Mouse (Mus musculus) midbrain, embryonic 11.5 days (tissue): ENCODE data around the gene Lck. TPM values are rescaled to one million over a fixed set of nuclear protein-coding genes. Genes with fewer than 3 reads are reported as not detected.

Experiments
- ATAC-seq: fragments of 200-750 bp; cut with Nextera tagmentation; 2 replicates; pipeline ENCODE4 v1.8.0; 2017; ENCODE audit warnings: moderate TSS enrichment, moderate library complexity; ENCODE audit not compliant: low FRiP score
- DNase-seq: peaks from one replicate; pipeline ENCODE4 v3.0.0; 2015; ENCODE audit warnings: low spot score; ENCODE audit errors: missing footprints
- H3K27ac ChIP-seq: fragments of 300-500 bp; sonication (generic); 2 replicates; pipeline ENCODE4 v1.5.1; 2014; ENCODE audit warnings: low read depth, low read length
- H3K27me3 ChIP-seq: fragments of 300-500 bp; sonication (generic); 2 replicates; pipeline ENCODE4 v1.6.1; 2014; ENCODE audit warnings: mild to moderate bottlenecking, low read length, moderate library complexity, mixed read lengths; ENCODE audit not compliant: control insufficient read depth, insufficient read depth
- H3K36me3 ChIP-seq: fragments of 300-500 bp; sonication (generic); 2 replicates; pipeline ENCODE4 v1.6.1; 2014; ENCODE audit warnings: mild to moderate bottlenecking, low read length, moderate library complexity, mixed read lengths; ENCODE audit not compliant: control insufficient read depth, insufficient read depth
- H3K4me1 ChIP-seq: fragments of 300-500 bp; sonication (generic); 2 replicates; pipeline ENCODE4 v1.6.1; 2014; ENCODE audit warnings: low read length; ENCODE audit not compliant: control insufficient read depth, insufficient read depth
- H3K4me2 ChIP-seq: fragments of 300-500 bp; sonication (generic); 2 replicates; pipeline ENCODE4 v1.6.1; 2014; ENCODE audit warnings: mild to moderate bottlenecking, moderate library complexity
- H3K4me3 ChIP-seq: fragments of 300-500 bp; sonication (generic); 2 replicates; pipeline ENCODE4 v1.5.1; 2014; ENCODE audit warnings: low read depth, low read length
- H3K9ac ChIP-seq: fragments of 300-500 bp; sonication (generic); 2 replicates; pipeline ENCODE4 v1.6.1; 2014; ENCODE audit warnings: low read length
- H3K9me3 ChIP-seq: fragments of 300-500 bp; sonication (generic); 2 replicates; pipeline ENCODE4 v1.6.1; 2016; ENCODE audit warnings: low read length; ENCODE audit not compliant: control insufficient read depth
- WGBS: fragments of 180-500 bp; shearing (Covaris S2); extraction: QIAGEN DNeasy Blood & Tissue Kit; methylation state at CpG from one replicate; pipeline ENCODE4 v1.1.7; 2014; 5-methylcytosine and 5-hydroxymethylcytosine counted together
- polyA plus RNA-seq: library from polyadenylated mRNA; unstranded; fragments of >200 nt; fragmentation: Nextera tagmentation; extraction: Ambion mirVana; gene quantifications from 2 replicates; pipeline ENCODE4 v1.2.1, GENCODE M21; 2014

The Lck gene
- polyA plus RNA-seq, 1 experiment from 2014 or later: 4.5 TPM

DNA sequence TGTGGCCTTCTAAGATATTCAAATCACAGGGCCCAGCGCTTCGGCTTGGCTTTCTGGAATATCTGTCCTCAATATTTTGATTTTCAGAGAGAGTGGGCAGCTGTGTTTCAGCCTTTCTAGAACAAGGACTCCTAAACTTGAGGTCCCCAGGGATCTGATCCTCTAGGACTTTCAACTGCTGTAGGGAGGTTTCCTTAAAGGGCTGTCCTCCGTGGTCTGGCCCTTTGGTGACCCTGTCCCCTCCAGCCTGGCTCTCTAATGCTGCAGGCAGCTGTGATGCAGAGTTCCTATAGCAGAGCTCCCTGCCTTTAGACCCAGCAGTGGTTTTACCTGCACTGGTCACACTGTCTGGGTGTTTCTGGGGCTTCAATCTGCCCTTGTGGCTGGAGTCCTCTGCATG is 43.2 kb upstream of the Lck start:
- H3K27me3 ChIP-seq: no peaks in the 10 kb centered on the region
- WGBS: 87% methylated on average over 3 of the region's 3 CpGs
- no peak for ATAC-seq

DNA sequence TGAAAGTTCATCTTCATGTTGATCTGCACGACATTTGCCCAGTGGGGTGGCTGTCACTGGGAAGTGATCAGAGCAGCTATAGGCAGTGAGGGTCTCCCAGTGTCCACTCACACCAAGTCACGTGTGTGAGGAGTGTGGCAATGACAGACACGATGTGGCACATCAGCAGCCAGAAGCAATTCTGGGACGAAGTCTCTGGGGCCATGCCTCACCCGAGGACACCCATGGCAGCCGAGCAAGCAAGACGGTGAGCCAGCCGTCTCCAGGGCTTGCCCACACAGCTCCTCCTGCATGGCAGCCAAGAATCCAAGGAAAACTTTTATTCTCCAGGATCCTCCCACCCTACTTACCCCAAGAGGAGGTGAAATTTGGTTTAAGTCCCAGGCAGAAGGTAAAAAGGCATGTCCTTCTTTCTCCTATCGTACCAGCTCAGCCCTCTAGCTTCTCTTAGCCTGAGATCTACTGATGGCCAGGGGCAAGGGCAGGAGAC is 42.4 kb upstream of the Lck start:
- H3K4me2 ChIP-seq: no peak overlapping the region
- no peaks in the 10 kb centered on the region for H3K36me3 ChIP-seq
- no peaks in the 10 kb centered on the region for H3K9me3 ChIP-seq
- H3K27me3 ChIP-seq: no peaks in the 10 kb centered on the region
- DNase-seq (no peak), ATAC-seq (no peak)
- 90% methylated on average over 9 of the region's 9 CpGs for WGBS
- no peak overlapping the region for H3K4me3 ChIP-seq
- no peak overlapping the region for H3K27ac ChIP-seq
- H3K9ac ChIP-seq: no peak overlapping the region
- H3K4me1 ChIP-seq: peaks cover 8% of the 10 kb centered on the region

More for the DNA sequence above, 43.2 kb upstream of the Lck start:
- no peak overlapping the region for H3K4me3 ChIP-seq
- H3K4me1 ChIP-seq: peaks cover 8% of the 10 kb centered on the region
- no peak overlapping the region for H3K4me2 ChIP-seq
- H3K9ac ChIP-seq: no peak overlapping the region
- H3K36me3 ChIP-seq: no peaks in the 10 kb centered on the region
- H3K9me3 ChIP-seq: no peaks in the 10 kb centered on the region
- no peak overlapping the region for H3K27ac ChIP-seq
- no peak for DNase-seq

DNA sequence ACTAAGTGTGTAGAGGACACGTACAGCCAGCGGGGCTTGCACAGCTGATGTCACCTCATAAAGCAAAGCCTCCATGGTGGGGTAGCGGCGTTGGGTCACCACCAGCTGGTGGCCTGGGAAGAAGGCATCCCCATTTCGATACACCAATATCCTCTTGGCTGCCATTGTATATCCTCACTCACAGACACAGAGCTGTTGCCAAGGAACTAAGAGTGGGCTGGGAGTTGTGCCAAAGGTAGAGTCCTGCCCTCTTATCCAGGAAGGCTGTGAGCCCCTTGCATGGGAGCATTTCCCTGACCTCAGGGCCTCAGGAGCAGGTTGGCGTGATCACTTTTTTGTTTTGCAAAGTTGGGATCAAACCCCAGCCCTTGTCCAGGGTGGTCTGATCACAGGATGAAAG is 40.7 kb upstream of the Lck start, which contains the start of gene Dcdc2b:
Dcdc2b (minus strand) TSS at position 165 of the 400 bp plus-strand sequence.
- Histone ChIP-seq H3K36me3 (no peaks in the 10 kb centered on the region), H3K4me2 (no peak within 1 kb of the TSS), H3K4me1 (peaks cover 5% of the 10 kb centered on the region), H3K9me3 (no peaks in the 10 kb centered on the region), H3K27me3 (no peaks in the 10 kb centered on the region), H3K27ac (no peak within 1 kb of the TSS), H3K4me3 (no peak within 1 kb of the TSS), H3K9ac (no peak within 1 kb of the TSS)
- DNase-seq (no peak), ATAC-seq (no peak)
- WGBS: 85% methylated on average over 6 of the region's 6 CpGs

GRCm38 (mm10) chr4:129610472-129610871 is 37.0 kb upstream of the Lck start:
- H3K9me3 ChIP-seq: no peaks in the 10 kb centered on the region
- H3K9ac ChIP-seq: no peak overlapping the region
- H3K27me3 ChIP-seq: no peaks in the 10 kb centered on the region
- H3K27ac ChIP-seq: no peak overlapping the region
- H3K4me1 ChIP-seq: no peaks in the 10 kb centered on the region
- 79% methylated on average over 4 of the region's 4 CpGs for WGBS
- DNase-seq (no peak), ATAC-seq (peak; percentile 15; the same call in 1 of the 2 replicates)
- peaks cover 12% of the 10 kb centered on the region for H3K36me3 ChIP-seq
- no peak overlapping the region for H3K4me3 ChIP-seq
- H3K4me2 ChIP-seq: no peak overlapping the region

DNA sequence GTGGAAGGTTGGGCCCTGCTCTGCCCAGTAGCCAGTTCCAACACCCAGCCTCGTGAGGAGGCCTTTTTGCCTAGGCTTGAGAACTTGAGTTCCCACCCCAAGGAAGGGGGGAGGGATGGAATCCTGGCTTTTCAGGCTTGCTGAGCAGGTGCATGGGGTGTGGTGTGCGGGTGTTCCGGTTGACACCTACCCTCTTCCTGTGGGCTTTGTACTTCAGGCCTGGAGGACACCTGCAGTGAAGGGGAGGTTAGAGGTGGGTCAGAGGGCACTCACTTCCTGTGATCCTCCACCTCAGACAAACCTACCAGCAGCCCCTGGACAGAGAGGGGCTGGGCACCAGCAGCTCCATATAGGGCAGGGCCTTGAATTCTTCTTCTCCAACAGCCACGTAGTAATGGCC is 36.6 kb upstream of the Lck start:
- ATAC-seq (0 out of 2 replicates have a peak, but pooled peaks have one; percentile 6), DNase-seq (no peak)
- Histone ChIP-seq H3K27ac (no peak overlapping the region), H3K4me1 (no peaks in the 10 kb centered on the region), H3K4me3 (no peak overlapping the region), H3K4me2 (no peak overlapping the region), H3K27me3 (no peaks in the 10 kb centered on the region), H3K36me3 (peaks cover 12% of the 10 kb centered on the region), H3K9me3 (no peaks in the 10 kb centered on the region), H3K9ac (no peak overlapping the region)
- 85% methylated on average over 4 of the region's 4 CpGs for WGBS

DNA sequence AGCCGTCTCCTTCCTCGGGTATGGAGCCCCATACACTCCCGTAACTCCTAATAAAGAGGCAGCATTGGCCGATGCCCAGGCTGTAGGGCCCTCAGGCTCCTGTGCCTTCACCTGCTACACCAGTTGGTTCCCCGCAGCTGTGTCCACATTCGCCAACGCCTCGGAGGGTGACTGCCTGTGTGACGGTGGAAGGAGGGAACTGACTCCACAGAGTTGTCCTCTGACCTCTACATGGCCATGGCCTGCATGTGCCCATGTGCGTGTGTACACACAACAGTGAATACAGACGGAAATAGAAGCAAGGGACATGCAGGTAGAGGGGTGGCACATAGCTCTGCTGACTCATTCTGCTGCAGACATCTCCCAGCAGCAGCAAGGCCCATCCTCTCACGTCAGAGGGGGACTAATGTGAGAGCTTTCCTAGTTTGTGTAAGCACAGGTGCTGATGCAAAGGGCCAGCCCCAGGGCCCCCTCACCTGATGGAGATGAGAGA is 35.7 kb upstream of the Lck start:
- Histone ChIP-seq H3K4me2 (no peak overlapping the region), H3K9me3 (no peaks in the 10 kb centered on the region), H3K9ac (no peak overlapping the region), H3K27me3 (no peaks in the 10 kb centered on the region), H3K36me3 (peaks cover 14% of the 10 kb centered on the region), H3K4me1 (no peaks in the 10 kb centered on the region), H3K4me3 (no peak overlapping the region), H3K27ac (no peak overlapping the region)
- peak; percentile 18; the same call in 1 of the 2 replicates for ATAC-seq
- no peak for DNase-seq
- 81% methylated on average over 12 of the region's 12 CpGs for WGBS

- H3K9me3 ChIP-seq: no peaks in the 10 kb centered on the region
- peaks cover 14% of the 10 kb centered on the region for H3K36me3 ChIP-seq
- no peak overlapping the region for H3K27ac ChIP-seq
- H3K4me3 ChIP-seq: no peak overlapping the region
- WGBS: 38% methylated on average over 7 of the region's 7 CpGs
- no peaks in the 10 kb centered on the region for H3K27me3 ChIP-seq
- ATAC-seq (peak; percentile 77), DNase-seq (peak; percentile 93)
- H3K4me2 ChIP-seq: no peak overlapping the region
- H3K4me1 ChIP-seq: no peaks in the 10 kb centered on the region
- H3K9ac ChIP-seq: no peak overlapping the region
Measured at GRCm38 (mm10) chr4:129608426-129609025, 35.1 kb upstream of the Lck start.

- Histone ChIP-seq H3K4me3 (peak within 1 kb of the TSS; percentile 99), H3K9ac (peak within 1 kb of the TSS; percentile 97), H3K27ac (peak within 1 kb of the TSS; percentile 48), H3K9me3 (no peaks in the 10 kb centered on the region), H3K27me3 (no peaks in the 10 kb centered on the region), H3K4me1 (peaks cover 14% of the 10 kb centered on the region), H3K36me3 (peaks cover 6% of the 10 kb centered on the region; the same call in 1 of the 2 replicates), H3K4me2 (peak within 1 kb of the TSS; percentile 88)
- WGBS: under 1% methylated on average over 74 of the region's 74 CpGs
- peak; percentile 98 for DNase-seq
- ATAC-seq: peak; percentile 89
Measured at GRCm38 (mm10) chr4:129600233-129601158, 27.1 kb upstream of the Lck start, which contains the start of the genes Eif3i and Tmem234. TSS of gene Eif3i (minus strand) at chr4:129600648. TSS of gene Tmem234 (plus strand) at chr4:129600668.
